Mouse (Mus musculus) megakaryocyte, embryonic 14.5 days (primary cell): ENCODE results near the gene Fpr1.

Experiments
- FLI1 ChIP-seq: IDR thresholded peaks from 2 replicates; pipeline ENCODE4 v1.6.1; 2012; ENCODE audit warnings: low read length, inconsistent platforms, mixed read lengths
- GATA1 ChIP-seq: IDR thresholded peaks from 3 replicates; pipeline ENCODE4 v1.6.1; 2012; ENCODE audit warnings: mixed read lengths, low read length, inconsistent platforms, borderline replicate concordance

GRCm38 (mm10) chr17:17839276-17839675 lies 44.5 kb downstream of the Fpr1 start:
- no peak for TF ChIP-seq GATA1
- TF ChIP-seq FLI1 = no peak
